Mouse (Mus musculus) C2C12 (cell line): ENCODE measurements around the gene Spcs2.

Experiments used
- CEBPB ChIP-seq: IDR thresholded peaks from one replicate; pipeline ENCODE4 v1.6.1; 2011; ENCODE audit warnings: low read depth, mild to moderate bottlenecking, control low read depth, moderate library complexity
- CTCF ChIP-seq: IDR thresholded peaks from one replicate; pipeline ENCODE4 v1.5.1; 2011; ENCODE audit not compliant: control insufficient read depth, insufficient read depth, insufficient read length
- FOSL1 ChIP-seq: IDR thresholded peaks from one replicate; pipeline ENCODE4 v1.8.0; 2011; ENCODE audit warnings: mild to moderate bottlenecking, low read length; ENCODE audit not compliant: poor library complexity, insufficient read depth, severe bottlenecking
- MAX ChIP-seq: IDR thresholded peaks from one replicate; pipeline ENCODE4 v1.6.1; 2011; ENCODE audit warnings: mild to moderate bottlenecking, control low read depth
- MYOD1 ChIP-seq: IDR thresholded peaks from one replicate; pipeline ENCODE4 v1.6.1; 2011; ENCODE audit warnings: low read depth; ENCODE audit not compliant: control insufficient read depth, insufficient read length
- MYOG ChIP-seq: IDR thresholded peaks from one replicate; pipeline ENCODE4 v1.6.1; 2011; ENCODE audit not compliant: control insufficient read depth, insufficient read length; ENCODE audit errors: extremely low read depth
- USF1 ChIP-seq: IDR thresholded peaks from one replicate; pipeline ENCODE4 v1.6.1; 2011; ENCODE audit warnings: low read depth, mild to moderate bottlenecking, control low read depth, moderate library complexity

GRCm38 (mm10) chr7:99811661-99812060 lies 51.6 kb downstream of the Spcs2 start:
- TF ChIP-seq CTCF = no peak
- TF ChIP-seq MYOG = no peak
- TF ChIP-seq MAX = no peak
- no peak for TF ChIP-seq USF1
- no peak for TF ChIP-seq MYOD1
- no peak for TF ChIP-seq FOSL1
- TF ChIP-seq CEBPB = no peak
